20 mouse cellular contexts compared by ENCODE assay signal in the genomic region with DNA sequence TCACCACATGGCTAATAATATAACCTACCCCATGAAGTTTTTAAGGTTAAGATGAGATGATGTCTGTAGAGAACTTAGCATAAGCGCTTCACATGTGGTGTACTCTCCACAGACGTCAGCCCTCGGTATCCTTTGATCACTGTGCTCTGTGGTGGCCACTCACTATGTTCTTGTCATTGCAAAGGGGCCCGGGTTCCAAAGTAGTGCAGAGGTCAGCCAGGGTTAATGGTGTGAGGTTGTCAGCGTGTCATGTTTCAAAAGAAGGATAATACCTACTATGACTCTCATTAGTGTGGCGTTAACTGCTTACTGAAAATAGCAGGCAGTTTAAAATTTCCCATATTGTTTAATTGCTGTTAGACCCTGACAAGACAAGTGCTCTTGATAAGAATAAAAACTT. TPM values are rescaled to one million over a fixed set of nuclear protein-coding genes. Genes with fewer than 3 reads are reported as not detected.
DNase-seq lines count a peak whose midpoint lies in the region; ATAC-seq and TF ChIP-seq lines count a peak whose summit lies in the region.
"Had no signal": no experiment of that assay in that cellular context is flagged by ENCODE, and none has a peak within 500 bp of the region (broad histone marks: within the 10 kb centered on the region; RNA-seq: fewer than 3 reads in every experiment).

No protein-coding gene starts in this region.

- TF ChIP-seq CTCF in stomach, postnatal 0 days (IDR thresholded peaks at IDR 0.05; ENCODE audit: low read depth), result no peak

- no peaks in the 10 kb centered on the region for H3K9me3 ChIP-seq in hindbrain, embryonic 10.5 days
- no peaks in the 10 kb centered on the region for H3K9me3 ChIP-seq in hindbrain, embryonic 13.5 days
- no peaks in the 10 kb centered on the region for H3K9me3 ChIP-seq in stomach, postnatal 0 days (ENCODE audit: control insufficient read depth, low read length)
- H3K9me3 ChIP-seq: embryonic facial prominence, embryonic 15.5 days; forebrain, embryonic 10.5 days; forebrain, embryonic 15.5 days; heart, embryonic 12.5 days; hindbrain, embryonic 12.5 days had no signal

- peaks cover 21% of the 10 kb centered on the region for H3K4me1 ChIP-seq in hindbrain, embryonic 10.5 days (replicated peaks)
- peaks cover 13% of the 10 kb centered on the region for H3K4me1 ChIP-seq in hindbrain, embryonic 13.5 days (replicated peaks)
- H3K4me1 ChIP-seq in stomach, postnatal 0 days (replicated peaks; ENCODE audit: control insufficient read depth, insufficient read depth), result no peaks in the 10 kb centered on the region

- TF ChIP-seq EP300 in stomach, postnatal 0 days (optimal IDR thresholded peaks at IDR 0.05), result no peak

- H3K4me3 ChIP-seq in hindbrain, embryonic 10.5 days, result no peak overlapping the region
- H3K4me3 ChIP-seq in hindbrain, embryonic 13.5 days, result no peak overlapping the region
- no peak overlapping the region for H3K4me3 ChIP-seq in stomach, postnatal 0 days (ENCODE audit: low read depth, low read length)
- H3K4me3 ChIP-seq: embryonic facial prominence, embryonic 15.5 days; erythroblast, embryonic 14.5 days; forebrain, embryonic 10.5 days; forebrain, embryonic 15.5 days; heart, adult 2 months; heart, embryonic 12.5 days; hindbrain, embryonic 12.5 days had no signal

- no peak overlapping the region for H3K4me2 ChIP-seq in hindbrain, embryonic 13.5 days
- H3K4me2 ChIP-seq in stomach, postnatal 0 days (replicated peaks; ENCODE audit: low read depth), result no peak overlapping the region
- H3K4me2 ChIP-seq: embryonic facial prominence, embryonic 15.5 days; forebrain, embryonic 15.5 days; heart, embryonic 12.5 days; hindbrain, embryonic 12.5 days had no signal

- no peak for ATAC-seq in hindbrain, embryonic 13.5 days (ENCODE audit: low FRiP score)
- ATAC-seq in stomach, postnatal 0 days (ENCODE audit: low FRiP score, low TSS enrichment), result no peak
- ATAC-seq in megakaryocyte-erythroid progenitor cell, adult 5-6 weeks (replicated peaks; ENCODE audit: low FRiP score, low TSS enrichment, poor library complexity, severe bottlenecking), result no peak
- ATAC-seq: forebrain, embryonic 15.5 days; intestine, embryonic 16.5 days had no signal

- no peak overlapping the region for H3K9ac ChIP-seq in hindbrain, embryonic 13.5 days
- no peak overlapping the region for H3K9ac ChIP-seq in stomach, postnatal 0 days (ENCODE audit: low read length)
- H3K9ac ChIP-seq: embryonic facial prominence, embryonic 15.5 days; forebrain, embryonic 15.5 days; heart, embryonic 12.5 days; hindbrain, embryonic 12.5 days had no signal

- no peak overlapping the region for H3K27ac ChIP-seq in hindbrain, embryonic 10.5 days
- H3K27ac ChIP-seq in hindbrain, embryonic 13.5 days, result no peak overlapping the region
- no peak overlapping the region for H3K27ac ChIP-seq in stomach, postnatal 0 days (replicated peaks)
- H3K27ac ChIP-seq: embryonic facial prominence, embryonic 15.5 days; forebrain, embryonic 10.5 days; forebrain, embryonic 15.5 days; heart, adult 2 months; hindbrain, embryonic 12.5 days had no signal

- H3K27me3 ChIP-seq in hindbrain, embryonic 10.5 days (ENCODE audit: insufficient read depth, poor library complexity, severe bottlenecking), result no peaks in the 10 kb centered on the region
- H3K27me3 ChIP-seq in hindbrain, embryonic 13.5 days, result no peaks in the 10 kb centered on the region
- H3K27me3 ChIP-seq in stomach, postnatal 0 days (ENCODE audit: control insufficient read depth, insufficient read depth, low read length), result no peaks in the 10 kb centered on the region
- H3K27me3 ChIP-seq: embryonic facial prominence, embryonic 15.5 days; forebrain, embryonic 15.5 days; heart, embryonic 12.5 days; hindbrain, embryonic 12.5 days had no signal

- 57% methylated on average over 6 of the region's 6 CpGs for WGBS in hindbrain, embryonic 10.5 days
- 54% methylated on average over 6 of the region's 6 CpGs for WGBS in hindbrain, embryonic 13.5 days
- 56% methylated on average over 6 of the region's 6 CpGs for WGBS in stomach, postnatal 0 days

- peak; percentile 23 for DNase-seq in hindbrain, embryonic 10.5 days (ENCODE audit: low spot score)
- peak; percentile 76 for DNase-seq in embryo, embryonic 10 days (ENCODE audit: low spot score)
- DNase-seq in embryo, embryonic 9.5 days (ENCODE audit: extremely low spot score), result peak; percentile 52
- DNase-seq in mesoderm, embryonic 11.5 days (ENCODE audit: low read depth, low spot score), result peak; percentile 30
- DNase-seq in stomach, postnatal 0 days (ENCODE audit: low spot score), result no peak
- DNase-seq: adrenal gland, postnatal 14 days; cerebellum, adult 18-20 months; cerebellum, adult 9-11 months; cerebellum, postnatal 36 days; gastrocnemius, postnatal 10 days; heart, adult 2 months had no signal

- H3K36me3 ChIP-seq in hindbrain, embryonic 10.5 days, result peaks cover 54% of the 10 kb centered on the region
- H3K36me3 ChIP-seq in hindbrain, embryonic 13.5 days, result peaks cover 39% of the 10 kb centered on the region
- H3K36me3 ChIP-seq in stomach, postnatal 0 days (ENCODE audit: control insufficient read depth, insufficient read depth, low read length), result 0 out of 2 replicates have a peak, but pooled peaks cover 3% of the 10 kb centered on the region

RNA-seq across cellular contexts. Expression of gene Map1lc3a, which starts 37.6 kb away (rescaled TPM):
- polyA plus RNA-seq in hindbrain, embryonic 10.5 days (2016; fragmentation: Nextera tagmentation; extraction: Ambion mirVana), result 123 and 212 TPM in 2 replicates
- polyA plus RNA-seq in hindbrain, embryonic 13.5 days (2015; fragmentation: Nextera tagmentation; extraction: Ambion mirVana), result 415 and 421 TPM in 2 replicates
- 249 and 274 TPM in 2 replicates for polyA plus RNA-seq in stomach, postnatal 0 days (2015; fragmentation: Nextera tagmentation; extraction: Ambion mirVana)
- 4.4 and 5.2 TPM in 2 replicates for total RNA-seq in megakaryocyte-erythroid progenitor cell, adult 5-6 weeks (2014; fragmentation: Nextera tagmentation)
- total RNA-seq in megakaryocyte-erythroid progenitor cell, adult 5-6 weeks (2017), result 2.7 TPM in 1 of 2 replicates, not detected in the other

RNA-seq across cellular contexts. Expression of gene Pigu, which starts 43.6 kb away (rescaled TPM):
- 52.4 and 57.1 TPM in 2 replicates for polyA plus RNA-seq in hindbrain, embryonic 10.5 days (2016; fragmentation: Nextera tagmentation; extraction: Ambion mirVana)
- polyA plus RNA-seq in hindbrain, embryonic 13.5 days (2015; fragmentation: Nextera tagmentation; extraction: Ambion mirVana), result 52.1 and 53.6 TPM in 2 replicates
- polyA plus RNA-seq in stomach, postnatal 0 days (2015; fragmentation: Nextera tagmentation; extraction: Ambion mirVana), result 36.1 and 40.0 TPM in 2 replicates
- 50.9 and 66.4 TPM in 2 replicates for total RNA-seq in megakaryocyte-erythroid progenitor cell, adult 5-6 weeks (2014; fragmentation: Nextera tagmentation)
- 36.8 and 63.2 TPM in 2 replicates for total RNA-seq in megakaryocyte-erythroid progenitor cell, adult 5-6 weeks (2017)
